Mouse (Mus musculus): ENCODE measurements around the gene Dhrs9.

The Dhrs9 gene

DNA sequence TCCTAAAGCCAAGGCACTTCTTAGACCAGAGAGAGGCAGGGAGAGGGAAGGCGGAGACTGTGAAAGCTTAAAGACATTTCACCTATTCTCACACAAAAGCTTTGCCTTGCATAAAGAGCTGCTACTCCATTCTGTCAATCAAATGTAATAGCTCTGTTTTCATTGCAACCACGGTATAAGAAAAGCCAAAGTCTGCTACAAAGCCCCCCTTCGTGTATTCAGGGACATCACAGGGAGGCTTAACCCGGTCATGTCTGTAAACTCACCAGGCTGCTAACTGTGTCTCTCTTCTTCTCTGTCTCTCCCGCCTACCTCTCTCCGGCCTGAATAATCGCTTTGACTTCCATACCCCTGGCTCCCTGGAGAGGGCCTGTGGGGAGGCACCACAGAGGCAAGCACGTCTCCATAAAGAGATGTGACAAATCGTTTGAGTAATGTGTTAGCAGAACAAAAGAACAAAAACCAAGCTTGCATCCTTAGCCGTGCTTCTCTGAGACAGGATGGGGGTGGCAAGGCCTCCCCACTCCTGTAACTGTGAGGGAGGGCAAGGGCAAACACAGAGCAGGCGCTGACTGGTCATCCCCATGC is 38.1 kb downstream of the Dhrs9 start:
- no peak for DNase-seq (ENCODE audit: low spot score)

DNA sequence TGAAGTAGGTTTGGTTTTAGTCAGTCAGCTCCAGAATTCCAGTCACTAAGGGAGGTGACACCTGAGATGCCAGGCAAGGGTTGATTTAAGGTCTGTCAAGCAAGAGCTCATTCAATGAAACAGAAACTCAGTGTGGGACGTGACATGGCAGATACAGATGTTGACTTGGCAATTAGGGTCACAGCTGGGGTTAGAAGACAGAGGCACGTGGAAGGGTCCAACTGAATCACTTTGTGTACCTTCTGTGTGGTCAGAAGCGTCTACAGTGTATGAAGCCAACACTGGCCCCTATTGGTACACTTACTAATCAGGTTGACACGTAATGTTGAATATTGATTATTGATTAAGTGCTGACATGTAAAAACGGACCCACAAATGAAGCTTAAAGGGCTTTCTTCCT is 44.6 kb downstream of the Dhrs9 start:
- no peak for DNase-seq (ENCODE audit: low spot score)

- DNase-seq (ENCODE audit: low spot score), result no peak
Observed at GRCm38 (mm10) chr2:69426081-69426480, 45.8 kb downstream of the Dhrs9 start.

- no peak for DNase-seq (ENCODE audit: low spot score)
Observed at GRCm38 (mm10) chr2:69427141-69427540, 46.9 kb downstream of the Dhrs9 start.

- DNase-seq (ENCODE audit: low spot score), result peak; percentile 31
Observed at GRCm38 (mm10) chr2:69428116-69428515, 47.9 kb downstream of the Dhrs9 start.

- DNase-seq (ENCODE audit: low spot score), result no peak
Observed at GRCm38 (mm10) chr2:69441656-69442055, 61.4 kb downstream of the Dhrs9 start.

GRCm38 (mm10) chr2:69445896-69446472 is 65.7 kb downstream of the Dhrs9 start:
- DNase-seq (ENCODE audit: low spot score), result no peak

DNA sequence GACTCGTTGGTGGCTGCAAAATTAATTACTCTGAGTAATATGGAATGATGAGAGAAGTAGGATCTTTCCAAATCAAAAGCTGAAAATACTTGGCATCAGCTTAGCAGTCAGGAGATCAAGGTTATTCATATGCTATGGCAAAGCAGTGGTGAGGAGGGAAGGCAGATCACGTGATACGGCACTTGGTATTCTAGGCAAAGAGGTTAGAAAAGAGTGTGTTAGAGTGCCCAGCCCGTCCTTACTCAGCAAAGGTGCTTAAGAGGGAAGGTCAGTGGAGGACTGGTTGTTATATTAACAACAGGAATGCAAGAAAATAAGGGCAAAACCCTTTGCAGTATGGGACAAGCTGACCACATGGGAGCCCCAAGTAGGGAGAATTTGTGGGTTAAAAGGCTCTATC is 68.3 kb downstream of the Dhrs9 start:
- no peak for DNase-seq (ENCODE audit: low spot score)

GRCm38 (mm10) chr2:69451128-69451527 is 70.9 kb downstream of the Dhrs9 start:
- no peak for DNase-seq (ENCODE audit: low spot score)
